Mouse (Mus musculus) cortical plate, adult 2 months (tissue): ENCODE results near the gene Vsir.

ENCODE experiments used
- CTCF ChIP-seq: fragments of 200-500 bp; IDR thresholded peaks from 2 replicates; pipeline ENCODE4 v1.5.1; 2011; ENCODE audit warnings: mild to moderate bottlenecking, control low read depth, low read length; ENCODE audit not compliant: insufficient read depth; ENCODE audit errors: extremely low read depth
- POLR2A ChIP-seq: fragments of 200-500 bp; IDR thresholded peaks from 2 replicates; pipeline ENCODE4 v1.6.1; 2011; ENCODE audit warnings: mild to moderate bottlenecking, low read length, control low read depth; ENCODE audit not compliant: insufficient read depth; ENCODE audit errors: extremely low read depth

GRCm38 (mm10) chr10:60349056-60349455 is 2.4 kb downstream of the Vsir start:
- no peak for TF ChIP-seq CTCF
- no peak for TF ChIP-seq POLR2A
